Mouse (Mus musculus): ENCODE data around the gene Fzd7.

GRCm38 (mm10) chr1:59433296-59433695 is 48.9 kb upstream of the Fzd7 start:
- TF ChIP-seq CTCF (IDR thresholded peaks at IDR 0.05; ENCODE audit: low read depth, low read length), result no peak
- no peak for TF ChIP-seq POLR2A (IDR thresholded peaks at IDR 0.05; ENCODE audit: insufficient read depth, low read length)
